Mouse (Mus musculus) lung, postnatal 0 days (tissue): ENCODE measurements at regions not wholly inside any gene's neighbourhood (a gene's known extent, or its start where the extent isn't known, plus 50 kb on each side); places are given as distances from the start of the nearest gene placed in this dataset.

Experiments used
- CTCF ChIP-seq: IDR thresholded peaks from 2 replicates; pipeline ENCODE4 v1.5.1; 2016; ENCODE audit warnings: antibody characterized with exemption, mild to moderate bottlenecking
- EP300 ChIP-seq: IDR thresholded peaks from 2 replicates; pipeline ENCODE4 v1.6.1; 2016; ENCODE audit warnings: antibody characterized with exemption, mild to moderate bottlenecking, control low read depth

- TF ChIP-seq CTCF: no peak
- TF ChIP-seq EP300: no peak
These were observed 78.2 kb upstream of the Tcf12 start for GRCm38 (mm10) chr9:72189867-72190266.
